Mouse (Mus musculus): Measurements from ENCODE around the gene Rtp1.
A peak's percentile ranks its signal among the peaks of the same experiment; 100 is the strongest.

The Rtp1 gene

GRCm38 (mm10) chr16:23428647-23429319 is at the start of gene Rtp1:
Rtp1 (plus strand) TSS chr16:23429133.
- H3K36me3 ChIP-seq (ENCODE audit: insufficient read depth, low read length), result no peaks in the 10 kb centered on the region
- H3K4me3 ChIP-seq (replicated peaks; ENCODE audit: low read length), result no peak within 1 kb of the TSS
- H3K9me3 ChIP-seq (ENCODE audit: low read length), result no peaks in the 10 kb centered on the region
- peaks cover 19% of the 10 kb centered on the region for H3K27me3 ChIP-seq (ENCODE audit: insufficient read depth, low read length)
- 0 out of 2 replicates have a peak, but pooled peaks cover 4% of the 10 kb centered on the region for H3K4me1 ChIP-seq (replicated peaks; ENCODE audit: low read depth, low read length)
- TF ChIP-seq CTCF (conservative IDR thresholded peaks at IDR 0.05; ENCODE audit: low read length) (no peak), POU5F1 (IDR thresholded peaks at IDR 0.05; ENCODE audit: borderline replicate concordance, low read length) (no peak), NANOG (IDR thresholded peaks at IDR 0.05; ENCODE audit: borderline replicate concordance, low read length) (no peak)

- H3K36me3 ChIP-seq (ENCODE audit: insufficient read depth, low read length), result no peaks in the 10 kb centered on the region
- H3K27me3 ChIP-seq (ENCODE audit: insufficient read depth, low read length), result no peaks in the 10 kb centered on the region
- H3K9me3 ChIP-seq (ENCODE audit: low read length), result peaks cover 13% of the 10 kb centered on the region
- no peaks in the 10 kb centered on the region for H3K4me1 ChIP-seq (replicated peaks; ENCODE audit: low read depth, low read length)
- TF ChIP-seq NANOG (IDR thresholded peaks at IDR 0.05; ENCODE audit: borderline replicate concordance, low read length), result no peak
- no peak for TF ChIP-seq CTCF (conservative IDR thresholded peaks at IDR 0.05; ENCODE audit: low read length)
- no peak for TF ChIP-seq POU5F1 (IDR thresholded peaks at IDR 0.05; ENCODE audit: borderline replicate concordance, low read length)
- H3K4me3 ChIP-seq (replicated peaks; ENCODE audit: low read length), result no peak overlapping the region
These were observed 49.2 kb upstream of the Rtp1 start for GRCm38 (mm10) chr16:23379536-23380230.

- H3K4me1 ChIP-seq (replicated peaks; ENCODE audit: low read depth, low read length), result no peaks in the 10 kb centered on the region
- H3K27me3 ChIP-seq (ENCODE audit: insufficient read depth, low read length), result no peaks in the 10 kb centered on the region
- peaks cover 17% of the 10 kb centered on the region for H3K9me3 ChIP-seq (ENCODE audit: low read length)
- TF ChIP-seq CTCF (conservative IDR thresholded peaks at IDR 0.05; ENCODE audit: low read length) (no peak), POU5F1 (IDR thresholded peaks at IDR 0.05; ENCODE audit: borderline replicate concordance, low read length) (no peak), NANOG (IDR thresholded peaks at IDR 0.05; ENCODE audit: borderline replicate concordance, low read length) (no peak)
- H3K4me3 ChIP-seq (replicated peaks; ENCODE audit: low read length), result no peak overlapping the region
- H3K36me3 ChIP-seq (ENCODE audit: insufficient read depth, low read length), result no peaks in the 10 kb centered on the region
These were observed 44.6 kb upstream of the Rtp1 start for GRCm38 (mm10) chr16:23384304-23384703.

GRCm38 (mm10) chr16:23397931-23398330 is 31.0 kb upstream of the Rtp1 start:
- no peaks in the 10 kb centered on the region for H3K9me3 ChIP-seq (ENCODE audit: low read length)
- H3K27me3 ChIP-seq (ENCODE audit: insufficient read depth, low read length), result no peaks in the 10 kb centered on the region
- no peak overlapping the region for H3K4me3 ChIP-seq (replicated peaks; ENCODE audit: low read length)
- H3K4me1 ChIP-seq (replicated peaks; ENCODE audit: low read depth, low read length), result no peaks in the 10 kb centered on the region
- no peak for TF ChIP-seq NANOG (IDR thresholded peaks at IDR 0.05; ENCODE audit: borderline replicate concordance, low read length)
- TF ChIP-seq CTCF (conservative IDR thresholded peaks at IDR 0.05; ENCODE audit: low read length), result no peak
- TF ChIP-seq POU5F1 (IDR thresholded peaks at IDR 0.05; ENCODE audit: borderline replicate concordance, low read length), result no peak
- H3K36me3 ChIP-seq (ENCODE audit: insufficient read depth, low read length), result no peaks in the 10 kb centered on the region

- H3K9me3 ChIP-seq (ENCODE audit: low read length), result no peaks in the 10 kb centered on the region
- TF ChIP-seq POU5F1 (IDR thresholded peaks at IDR 0.05; ENCODE audit: borderline replicate concordance, low read length), result no peak
- TF ChIP-seq CTCF (conservative IDR thresholded peaks at IDR 0.05; ENCODE audit: low read length), result no peak
- no peak for TF ChIP-seq NANOG (IDR thresholded peaks at IDR 0.05; ENCODE audit: borderline replicate concordance, low read length)
- H3K4me1 ChIP-seq (replicated peaks; ENCODE audit: low read depth, low read length), result no peaks in the 10 kb centered on the region
- H3K4me3 ChIP-seq (replicated peaks; ENCODE audit: low read length), result no peak overlapping the region
- no peaks in the 10 kb centered on the region for H3K27me3 ChIP-seq (ENCODE audit: insufficient read depth, low read length)
- no peaks in the 10 kb centered on the region for H3K36me3 ChIP-seq (ENCODE audit: insufficient read depth, low read length)
These were observed 27.5 kb upstream of the Rtp1 start for GRCm38 (mm10) chr16:23401463-23401862.

- Histone ChIP-seq H3K27me3 (ENCODE audit: insufficient read depth, low read length) (no peaks in the 10 kb centered on the region), H3K4me3 (replicated peaks; ENCODE audit: low read length) (no peak overlapping the region), H3K9me3 (ENCODE audit: low read length) (no peaks in the 10 kb centered on the region), H3K4me1 (replicated peaks; ENCODE audit: low read depth, low read length) (no peaks in the 10 kb centered on the region), H3K36me3 (ENCODE audit: insufficient read depth, low read length) (no peaks in the 10 kb centered on the region)
- TF ChIP-seq NANOG (IDR thresholded peaks at IDR 0.05; ENCODE audit: borderline replicate concordance, low read length) (no peak), CTCF (conservative IDR thresholded peaks at IDR 0.05; ENCODE audit: low read length) (no peak)
These were observed 27.0 kb upstream of the Rtp1 start for GRCm38 (mm10) chr16:23401959-23402358.

GRCm38 (mm10) chr16:23403008-23403755 is 25.8 kb upstream of the Rtp1 start:
- H3K4me3 ChIP-seq (replicated peaks; ENCODE audit: low read length), result no peak overlapping the region
- no peaks in the 10 kb centered on the region for H3K36me3 ChIP-seq (ENCODE audit: insufficient read depth, low read length)
- TF ChIP-seq POU5F1 (IDR thresholded peaks at IDR 0.05; ENCODE audit: borderline replicate concordance, low read length) (no peak), CTCF (conservative IDR thresholded peaks at IDR 0.05; ENCODE audit: low read length) (peak; percentile 83)
- H3K4me1 ChIP-seq (replicated peaks; ENCODE audit: low read depth, low read length), result no peaks in the 10 kb centered on the region
- H3K27me3 ChIP-seq (ENCODE audit: insufficient read depth, low read length), result no peaks in the 10 kb centered on the region
- no peaks in the 10 kb centered on the region for H3K9me3 ChIP-seq (ENCODE audit: low read length)

GRCm38 (mm10) chr16:23412930-23413329 is 16.0 kb upstream of the Rtp1 start:
- H3K9me3 ChIP-seq (ENCODE audit: low read length), result no peaks in the 10 kb centered on the region
- TF ChIP-seq NANOG (IDR thresholded peaks at IDR 0.05; ENCODE audit: borderline replicate concordance, low read length), result no peak
- TF ChIP-seq CTCF (conservative IDR thresholded peaks at IDR 0.05; ENCODE audit: low read length), result no peak
- no peaks in the 10 kb centered on the region for H3K36me3 ChIP-seq (ENCODE audit: insufficient read depth, low read length)
- H3K4me3 ChIP-seq (replicated peaks; ENCODE audit: low read length), result no peak overlapping the region
- peaks cover 21% of the 10 kb centered on the region for H3K4me1 ChIP-seq (replicated peaks; ENCODE audit: low read depth, low read length)
- H3K27me3 ChIP-seq (ENCODE audit: insufficient read depth, low read length), result no peaks in the 10 kb centered on the region

Measured in E14TG2a.4 (cell line).